Mouse (Mus musculus) gastrocnemius, postnatal 4 days (tissue): ENCODE data around the gene Gm21988. TPM values are rescaled to one million over a fixed set of nuclear protein-coding genes. Genes with fewer than 3 reads are reported as not detected.

Source experiments
- DNase-seq, 2 experiments: peaks; one replicate each; pipeline ENCODE4 v3.0.0; 2021 to 2022; ENCODE audit warnings: low spot score in 2 of 2, mixed read lengths in 2 of 2
- long read RNA-seq, 2 experiments: library from polyadenylated mRNA; stranded (forward); transcript quantifications; one replicate each; pipeline ENCODE4 v2.0.0; 2021
- total RNA-seq, 2 experiments: library from RNA; stranded (reverse); gene quantifications; 2 replicates each; pipeline ENCODE4 v1.2.3; 2021

Gene Gm21988
- total RNA-seq: 1 to 10 TPM; 2.5 to 4.1 TPM
- long read RNA-seq, experiment 1, partial matches to known transcripts: 5 of 8 reads
- long read RNA-seq, experiment 1, other reads (novel, unspliced or antisense): 2 of 8 reads
- long read RNA-seq, experiment 2, partial matches to known transcripts: 5 of 7 reads
- long read RNA-seq, experiment 2, other reads (novel, unspliced or antisense): 2 of 7 reads

DNA sequence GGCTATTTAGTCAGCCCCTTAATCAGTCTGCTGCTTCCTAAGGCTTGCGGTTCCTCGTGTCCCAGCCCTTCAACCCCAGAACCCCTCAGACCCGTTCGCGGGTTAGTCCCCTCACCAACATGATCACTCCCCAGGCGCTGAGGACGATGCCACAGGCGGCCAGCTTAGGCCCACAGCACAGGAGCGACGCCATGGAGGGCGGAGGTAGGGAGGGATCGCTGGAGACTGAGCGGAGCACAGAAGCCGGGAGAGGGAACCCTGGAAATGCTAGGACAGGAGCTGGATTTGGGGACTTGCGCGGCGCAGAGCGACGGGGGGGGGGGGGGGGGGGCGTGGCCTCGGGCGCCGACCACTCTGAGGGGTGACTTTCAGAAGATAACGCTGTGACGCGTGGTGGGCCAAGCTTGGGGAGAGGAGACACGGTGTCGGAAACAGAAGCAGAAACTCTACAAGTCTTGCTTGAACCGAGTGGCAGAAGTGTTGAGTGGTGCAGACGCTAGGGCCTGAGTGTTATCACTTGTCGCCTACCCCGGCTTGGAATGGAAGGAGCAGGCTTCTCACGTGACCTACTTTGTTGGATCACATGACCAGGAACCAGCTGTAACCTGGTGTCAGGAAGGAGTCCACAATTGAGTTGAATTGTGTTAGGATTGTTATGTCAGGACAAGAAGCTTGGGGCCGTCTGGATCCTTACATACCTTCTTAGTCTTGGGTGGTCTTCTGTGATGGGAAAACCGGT, at the start of gene Gm21988, which contains the start of gene Rnasek:
Gene Gm21988, minus strand, starts transcription at position 290 of the 739 bp plus-strand sequence.
Gene Rnasek, minus strand, starts transcription at position 302 of the 739 bp plus-strand sequence.
- DNase-seq: peak in 1 of 2 experiments; percentile 81

DNA sequence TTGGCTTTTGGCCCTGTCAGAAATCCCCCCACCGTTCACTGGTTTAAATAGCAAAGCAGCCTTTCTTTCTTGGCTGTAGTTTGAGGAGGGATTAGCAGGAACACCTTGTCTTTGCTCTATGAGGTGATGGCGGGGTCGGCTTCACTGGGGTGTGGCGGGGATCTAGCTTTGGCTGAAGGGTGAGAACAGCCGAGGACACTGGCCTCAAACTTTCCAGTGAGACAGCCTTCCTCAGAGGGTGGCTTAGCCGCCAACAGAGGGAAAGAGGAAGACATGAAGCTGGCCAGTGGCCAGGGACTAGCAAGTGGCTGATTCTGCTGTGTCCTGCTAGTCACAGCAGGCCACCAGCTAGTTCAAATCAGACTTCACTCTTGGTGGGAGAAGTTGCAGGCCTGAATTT, 49.6 kb upstream of the Gm21988 start:
- DNase-seq: peak in 1 of 2 experiments; percentile 36

DNA sequence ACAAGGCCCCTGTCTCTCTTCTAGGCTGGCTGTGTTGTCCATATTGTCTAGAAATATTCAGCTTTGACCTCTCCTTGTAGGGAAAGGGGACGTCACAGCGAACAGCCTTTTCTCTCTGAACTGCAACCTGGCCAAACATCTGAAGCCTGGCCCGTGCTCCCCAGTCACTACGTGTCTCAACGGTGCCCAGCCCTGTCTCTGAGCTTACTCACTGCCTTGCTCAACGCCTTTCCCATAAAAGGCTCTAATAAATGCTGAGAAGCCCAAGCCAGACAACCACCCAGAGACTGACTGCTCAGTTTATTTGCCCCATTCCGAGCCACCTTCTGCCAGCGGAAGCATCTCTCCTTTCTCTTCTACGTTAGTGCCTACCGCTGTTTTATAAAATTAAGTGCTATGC, 48.5 kb upstream of the Gm21988 start:
- no peak for DNase-seq

DNA sequence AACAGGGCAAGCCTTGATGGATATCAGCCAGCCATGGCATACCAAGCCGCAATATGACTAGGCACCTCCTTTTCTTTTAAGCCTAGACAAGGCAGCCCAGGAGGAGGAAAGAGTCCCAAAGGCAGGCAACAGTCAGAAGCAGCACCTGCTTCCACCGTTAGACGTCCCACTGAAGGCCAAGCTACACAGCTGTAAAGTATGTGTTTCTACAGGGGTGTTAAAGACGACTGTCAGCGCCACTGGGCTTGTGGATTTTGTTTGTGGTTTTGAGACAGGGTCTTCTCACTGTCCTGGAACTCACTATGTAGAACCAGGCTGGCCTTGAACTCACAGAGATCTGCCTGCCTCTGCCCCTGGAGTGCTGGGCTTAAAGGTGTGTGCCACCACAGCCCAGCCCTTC, 46.1 kb upstream of the Gm21988 start:
- no peak for DNase-seq

DNA sequence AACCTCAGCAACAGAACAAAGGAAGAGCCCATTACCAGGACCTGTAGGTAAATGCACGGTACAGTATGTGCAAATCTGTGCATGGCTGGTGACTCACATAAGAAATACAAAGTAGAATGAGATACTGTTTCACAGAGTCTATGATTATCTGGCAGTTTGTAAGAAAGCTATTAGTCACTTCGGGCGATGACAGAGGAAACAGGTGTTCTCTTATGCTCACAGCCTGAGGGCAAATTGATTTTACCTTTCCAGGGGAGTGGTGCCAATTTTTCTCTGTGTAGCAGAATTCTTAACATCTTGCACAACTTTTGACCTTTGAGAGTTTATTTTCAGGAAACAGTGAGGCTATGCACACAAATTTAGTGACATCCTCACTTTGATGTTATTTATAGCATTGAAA, 45.1 kb upstream of the Gm21988 start:
- DNase-seq: no peak

DNA sequence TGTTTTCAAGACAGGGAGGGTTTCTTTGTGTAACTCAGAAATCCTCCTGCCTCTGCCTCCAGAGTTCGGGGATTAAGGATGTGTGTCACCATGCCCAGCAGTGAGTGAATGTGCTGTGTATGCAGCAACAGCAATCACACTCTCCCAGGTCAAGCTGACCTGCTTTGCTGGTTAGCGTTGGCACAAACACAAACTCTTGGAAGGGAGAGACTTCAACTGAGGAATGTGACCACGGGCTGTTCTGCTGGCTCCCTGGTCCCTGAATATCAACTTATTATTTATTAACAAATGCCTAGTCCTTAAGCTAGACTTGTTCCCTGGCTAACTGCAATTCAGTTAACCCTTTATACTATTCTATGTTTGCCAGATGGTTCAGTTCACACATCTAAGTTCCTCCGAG, 44.0 kb upstream of the Gm21988 start:
- DNase-seq: no peak

DNA sequence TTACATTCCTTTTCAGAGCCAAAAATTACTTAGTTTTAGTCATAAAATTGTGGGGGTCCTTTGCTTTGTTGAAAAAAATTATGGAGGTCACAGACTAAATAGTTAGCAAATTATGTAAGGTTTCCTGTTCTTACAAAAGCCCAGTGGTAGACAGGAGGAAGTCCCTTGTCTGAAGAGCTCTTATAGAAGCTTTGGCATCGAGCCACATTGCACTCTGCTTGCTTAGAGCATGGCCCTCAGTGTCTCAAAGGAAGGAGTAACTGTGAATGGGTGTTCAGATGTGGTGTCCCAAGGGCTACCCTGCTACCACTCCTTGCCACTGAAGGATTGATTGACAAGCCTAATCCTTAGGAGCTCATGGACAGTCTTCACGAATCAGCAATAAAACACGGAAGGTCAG, 40.8 kb upstream of the Gm21988 start:
- DNase-seq: no peak

DNA sequence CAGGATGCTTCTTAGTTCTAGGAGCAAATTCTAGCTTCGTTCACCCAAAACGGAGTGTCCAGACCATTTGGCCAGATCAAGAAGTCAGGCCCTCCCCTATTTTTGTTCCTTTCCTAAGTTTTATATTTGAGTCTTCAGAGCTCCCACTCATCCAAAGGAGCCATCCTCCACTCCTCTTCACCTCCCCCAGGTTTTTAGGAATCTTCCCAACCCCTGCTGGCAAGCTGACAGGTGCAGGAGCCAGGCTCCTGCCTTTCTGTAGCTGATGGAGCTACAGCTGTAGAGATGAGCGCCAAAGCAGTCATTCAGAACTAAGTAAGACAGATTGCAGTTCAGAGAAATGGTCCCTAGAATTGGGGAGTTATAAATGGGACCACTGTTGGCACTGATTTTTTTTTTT, 39.3 kb upstream of the Gm21988 start:
- no peak for DNase-seq

DNA sequence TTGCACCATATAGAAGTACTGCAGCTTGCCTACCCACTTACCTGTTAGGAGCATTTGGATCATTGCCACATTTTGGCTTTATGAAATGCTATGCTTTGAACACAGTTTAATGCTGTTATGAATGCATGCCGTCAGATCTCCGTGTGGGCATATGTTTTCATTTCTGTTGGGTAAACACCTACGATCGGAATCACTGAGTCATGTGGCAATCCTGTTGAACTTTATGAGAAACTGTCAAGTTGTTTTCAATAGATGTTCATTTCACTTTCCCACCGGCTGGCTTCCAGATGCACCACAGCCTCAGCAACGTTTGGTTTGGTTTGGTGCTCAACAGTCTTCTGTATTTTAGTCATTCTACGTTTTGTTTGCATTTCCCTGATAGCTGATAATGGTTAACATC, 32.0 kb upstream of the Gm21988 start:
- no peak for DNase-seq

DNA sequence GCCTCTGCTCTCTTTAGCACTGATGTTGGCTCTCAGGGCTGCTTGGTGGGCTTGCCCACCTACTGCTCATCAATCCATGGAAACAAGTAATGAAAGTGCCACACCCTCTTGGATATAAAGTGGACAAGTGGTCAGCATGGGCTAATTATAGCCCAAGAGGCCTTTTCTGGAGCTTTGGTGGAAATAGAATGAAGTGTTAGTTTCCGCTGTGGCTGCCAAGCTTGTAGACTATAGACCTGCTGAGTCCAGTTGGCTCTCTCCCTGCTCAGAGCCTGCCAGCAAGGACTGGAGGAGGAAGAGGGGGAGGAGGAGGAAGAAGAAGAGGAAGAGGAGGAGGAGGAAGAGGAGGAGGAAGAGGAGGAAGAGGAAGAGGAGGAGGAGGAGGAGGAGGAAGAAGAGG, 26.8 kb upstream of the Gm21988 start:
- peak; percentile 43 to 64 for DNase-seq

DNA sequence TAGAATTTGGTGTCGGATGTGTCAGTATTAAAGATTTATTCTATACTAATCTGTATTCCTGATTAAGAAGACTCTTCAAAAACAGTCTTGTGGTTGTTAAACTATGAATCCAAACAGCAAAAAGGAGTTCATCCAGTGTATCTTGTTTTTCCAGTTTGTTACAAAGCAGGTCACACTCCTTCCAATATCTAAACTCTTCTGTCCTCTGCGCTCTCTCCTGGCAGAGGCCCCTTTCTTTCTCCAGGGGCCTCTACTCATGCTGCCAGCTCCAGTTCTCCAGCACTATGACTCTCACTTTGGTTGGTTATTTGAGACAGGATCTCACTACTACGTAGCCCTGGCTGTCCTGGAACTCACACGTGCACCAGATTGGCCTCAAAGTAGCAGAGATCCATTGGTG, 26.2 kb upstream of the Gm21988 start:
- no peak for DNase-seq

DNA sequence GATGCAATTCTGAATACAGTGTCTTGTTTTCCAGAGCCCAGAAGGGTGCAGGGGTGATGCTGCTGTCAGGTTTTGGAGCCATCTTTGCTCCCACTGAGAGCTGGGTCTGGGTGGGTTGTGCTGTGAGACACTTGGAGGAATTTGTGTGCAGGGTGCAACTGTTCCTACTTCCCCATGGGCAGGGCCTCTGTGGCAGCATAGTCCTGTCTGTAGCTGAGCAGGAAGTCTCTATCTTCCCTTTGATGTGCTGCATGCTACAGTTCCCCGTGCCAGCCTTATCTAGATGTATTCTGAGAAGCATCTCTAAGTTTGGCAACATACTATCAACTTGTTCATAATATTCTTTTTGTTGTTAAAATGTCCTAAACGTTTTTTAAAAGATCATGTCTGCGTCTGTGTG, 25.6 kb upstream of the Gm21988 start:
- DNase-seq: no peak

DNA sequence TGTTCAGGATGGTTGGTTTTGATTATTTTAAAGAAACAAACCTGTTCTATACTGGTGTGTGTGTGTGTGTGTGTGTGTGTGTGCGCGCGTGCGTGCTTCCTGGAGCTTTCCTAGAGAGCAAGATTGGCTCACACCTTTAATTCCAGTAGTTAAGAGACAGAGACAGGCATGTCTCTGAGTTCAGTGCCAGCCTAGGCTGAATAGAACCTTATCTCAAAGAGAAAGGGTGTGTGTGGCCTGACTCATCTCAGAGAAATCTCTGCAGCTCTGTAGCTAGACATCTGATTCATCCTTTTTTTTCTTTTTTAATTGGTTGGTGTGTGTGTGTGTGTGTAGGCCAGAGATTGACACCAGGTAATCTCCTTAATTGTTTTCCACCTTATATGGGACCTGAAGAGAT, 19.4 kb upstream of the Gm21988 start:
- no peak for DNase-seq

DNA sequence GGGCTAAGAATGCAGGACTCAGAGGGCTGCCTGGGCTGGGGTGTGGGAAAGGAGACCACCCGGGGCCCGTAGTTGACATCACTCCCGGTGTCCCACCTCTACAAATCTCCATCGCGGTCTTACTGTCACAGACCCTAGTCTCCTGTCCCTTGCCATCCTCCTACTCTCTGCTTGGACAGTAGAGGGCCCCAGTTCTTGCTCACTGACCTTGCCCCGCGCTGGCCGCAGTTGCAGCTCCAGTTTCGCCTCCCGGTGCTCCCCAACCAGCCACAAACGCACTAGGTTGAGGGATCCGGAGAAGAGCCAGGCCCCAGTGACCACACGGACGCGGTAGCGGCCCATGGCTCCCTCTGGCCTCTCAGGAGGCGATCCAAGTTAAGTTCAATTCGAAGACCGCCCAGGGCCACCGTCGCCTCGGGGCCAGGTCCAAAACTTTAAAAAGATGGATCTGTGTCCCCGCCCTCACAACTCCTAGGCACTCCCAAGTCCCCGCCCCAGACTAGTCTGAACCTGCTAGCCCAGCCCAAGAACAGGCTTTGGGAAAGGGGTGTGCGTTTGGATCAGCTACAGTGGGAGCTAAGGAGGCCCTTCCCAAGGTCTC, 15.4 kb upstream of the Gm21988 start, which contains the start of gene Alox12:
Gene Alox12, minus strand, starts transcription at position 423 of the 601 bp plus-strand sequence.
- no peak for DNase-seq

DNA sequence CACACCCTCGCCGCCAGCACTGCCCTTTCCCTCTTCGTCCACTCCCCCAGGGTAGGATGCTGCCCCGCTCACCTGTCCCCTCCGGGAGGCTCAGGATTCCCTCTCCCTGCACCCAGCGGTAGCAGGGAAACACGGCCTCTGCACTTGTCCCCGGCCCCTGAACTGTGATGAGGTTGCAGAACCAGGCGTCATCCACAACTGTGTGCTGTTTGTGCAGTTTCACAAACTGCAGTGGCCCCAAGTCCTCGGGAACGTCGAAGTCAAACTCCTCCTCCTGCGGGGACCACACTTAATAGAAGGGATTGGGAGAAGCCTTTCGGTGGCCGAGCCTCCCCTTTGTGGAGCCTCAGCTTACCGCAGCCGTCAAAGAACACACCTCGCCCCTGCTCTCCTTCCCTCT, 14.7 kb upstream of the Gm21988 start:
- DNase-seq: no peak

DNA sequence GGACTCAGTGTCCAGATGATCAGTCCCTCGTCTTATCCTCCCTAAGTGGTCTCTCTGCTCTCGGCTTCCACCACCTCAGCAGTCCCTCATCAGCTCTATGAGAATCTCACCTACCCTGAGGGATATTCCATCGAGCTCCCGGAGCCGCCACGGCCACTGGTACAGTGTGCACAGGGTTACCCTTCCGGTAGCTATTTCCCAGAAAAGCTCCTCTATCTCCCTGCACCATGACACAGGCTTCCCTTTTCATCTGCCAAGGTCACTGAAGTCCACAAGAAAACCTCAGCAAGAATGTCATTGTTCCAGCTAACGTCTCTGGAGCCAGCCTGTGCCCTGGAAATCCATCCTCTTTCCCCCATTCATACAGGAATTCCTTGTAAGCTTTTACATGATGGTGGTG, 12.2 kb upstream of the Gm21988 start:
- DNase-seq: no peak

DNA sequence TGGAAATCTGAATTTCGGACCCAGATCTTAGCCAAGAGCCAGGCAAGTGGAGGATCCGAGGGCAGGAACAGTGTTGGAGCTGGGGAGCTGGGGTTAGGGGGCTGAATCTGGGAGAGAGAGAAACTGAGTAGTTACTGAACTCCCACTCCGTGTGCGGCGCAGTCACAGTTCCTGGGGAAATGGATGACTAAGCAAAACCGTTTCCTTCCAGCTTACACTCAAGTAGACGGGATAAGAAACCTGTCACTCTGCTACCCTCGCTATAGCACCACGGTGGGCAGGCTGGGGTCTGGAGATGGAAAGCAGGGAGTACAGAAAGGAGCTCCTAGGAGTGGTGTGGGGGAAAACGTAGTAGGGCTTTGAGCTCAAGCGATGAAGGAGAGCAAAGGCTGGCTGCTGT, 10.5 kb upstream of the Gm21988 start:
- no peak for DNase-seq

DNA sequence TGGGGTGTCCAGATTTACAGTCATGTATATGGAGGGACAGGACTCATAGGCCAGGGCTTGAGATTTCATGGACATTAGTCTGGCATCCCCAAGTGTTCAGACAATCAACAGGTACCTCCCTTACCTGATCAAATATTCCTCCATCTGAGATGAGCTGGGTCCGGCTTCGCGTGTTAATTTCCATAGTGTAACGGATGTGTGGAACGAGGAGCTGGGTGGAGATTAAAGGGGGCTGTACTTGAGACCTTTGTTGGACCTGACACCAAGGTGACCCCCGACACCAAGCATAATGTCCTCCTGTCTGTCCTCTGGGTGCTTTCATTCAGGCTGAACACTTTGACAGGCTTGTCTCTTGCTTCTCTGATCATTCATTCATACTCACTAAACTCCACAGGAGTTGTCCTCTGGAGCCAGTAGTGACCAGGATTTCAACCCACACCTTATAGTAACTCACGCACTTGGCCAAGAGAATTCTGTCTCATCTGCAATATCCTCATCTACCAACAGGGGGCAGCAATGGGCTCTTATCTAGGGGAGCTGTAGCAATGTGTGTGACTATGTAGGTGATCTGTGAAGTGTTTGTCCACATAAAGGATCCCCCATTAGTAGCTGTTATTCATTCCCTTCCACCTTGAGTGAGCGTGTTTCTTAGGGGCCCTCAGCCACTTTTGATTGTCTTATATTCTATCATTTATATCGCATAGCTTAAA, 7.7 kb upstream of the Gm21988 start:
- peak in 1 of 2 experiments; percentile 56 for DNase-seq

DNA sequence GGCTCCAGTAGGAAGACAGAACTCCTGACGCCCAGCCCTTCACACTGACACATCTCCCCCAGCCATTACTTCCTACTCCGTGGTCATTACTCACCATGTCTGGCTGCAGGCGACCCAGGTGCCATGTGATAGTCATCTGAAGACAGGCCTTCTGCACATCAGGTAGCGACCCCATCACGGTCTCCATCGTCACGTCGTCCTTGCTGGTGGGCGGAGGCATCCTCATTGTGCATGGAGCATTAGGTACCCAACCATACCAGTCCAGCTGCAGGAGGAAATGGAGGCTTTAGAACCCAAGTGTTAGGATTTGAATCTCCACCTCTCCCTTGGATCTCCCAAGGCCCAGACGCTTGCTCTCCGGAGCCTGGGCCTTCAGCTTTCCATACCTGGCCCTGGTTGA, 3.0 kb upstream of the Gm21988 start:
- no peak for DNase-seq

DNA sequence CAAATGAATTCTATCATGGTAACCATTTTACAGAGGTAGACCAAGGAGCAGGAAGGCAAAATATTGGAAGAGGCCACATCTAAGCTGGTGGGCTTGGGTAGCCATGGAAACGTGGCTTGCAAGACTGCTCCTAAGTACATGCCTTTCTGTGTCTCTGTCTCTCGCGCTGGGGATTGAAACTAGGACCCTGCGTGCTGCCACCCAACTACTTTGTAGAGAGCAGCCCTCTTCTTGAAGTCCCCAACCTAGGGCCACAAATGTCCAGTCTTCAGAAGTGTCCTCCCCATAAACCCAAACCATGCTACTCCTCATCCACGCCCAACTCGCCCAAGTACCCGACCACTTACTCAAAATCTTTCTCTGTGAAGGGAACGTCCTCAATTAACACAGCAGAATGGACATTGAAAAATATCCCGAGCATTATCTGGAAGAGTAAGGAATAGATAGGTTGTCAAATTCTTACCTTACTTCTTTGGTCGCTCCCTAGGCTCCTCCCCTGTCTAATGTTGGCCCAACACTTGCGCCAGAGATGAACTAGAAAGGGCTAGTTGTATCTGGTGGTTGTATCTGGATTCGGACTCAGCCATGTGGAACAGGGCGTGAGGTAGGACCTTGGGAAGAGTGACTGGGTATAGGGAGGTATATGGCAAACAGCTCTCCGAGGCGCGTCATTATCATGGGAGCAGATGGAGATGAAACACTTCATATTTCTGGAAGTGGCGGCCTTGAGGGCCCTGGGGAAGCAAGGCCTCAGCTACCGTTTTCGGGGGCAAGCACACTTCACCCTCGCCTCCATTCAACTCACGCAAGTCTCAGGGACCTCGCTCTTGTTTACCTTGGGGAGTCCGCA, 814 bp downstream of the Gm21988 start:
- no peak for DNase-seq
